Mouse (Mus musculus): Measurements from ENCODE around the gene Ppp1r3c. TPM values are rescaled to one million over a fixed set of nuclear protein-coding genes. Genes with fewer than 3 reads are reported as not detected.

Ppp1r3c gene
- polyA plus RNA-seq, 1 experiment: 10.6 TPM

DNA sequence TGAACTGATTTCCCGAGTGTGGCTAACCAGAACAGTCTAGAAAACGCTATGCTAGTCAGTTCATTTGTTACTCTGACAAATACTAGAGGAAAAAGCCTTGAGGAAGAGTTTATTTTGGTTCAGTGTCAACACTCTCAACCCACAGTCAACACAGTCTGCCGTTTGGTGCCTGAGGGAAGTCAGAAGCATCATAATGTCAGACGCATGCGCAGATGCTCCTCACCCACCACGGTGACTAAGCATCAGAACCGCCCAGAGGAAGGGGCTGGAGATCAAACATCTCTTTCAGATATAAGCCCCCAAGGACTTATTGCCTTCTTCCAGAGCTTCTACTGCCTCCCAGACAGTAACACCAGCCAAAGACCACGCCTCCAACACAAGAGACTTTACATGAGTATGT lies 15.3 kb downstream of the Ppp1r3c start:
- DNase-seq (ENCODE audit: low spot score): no peak

DNA sequence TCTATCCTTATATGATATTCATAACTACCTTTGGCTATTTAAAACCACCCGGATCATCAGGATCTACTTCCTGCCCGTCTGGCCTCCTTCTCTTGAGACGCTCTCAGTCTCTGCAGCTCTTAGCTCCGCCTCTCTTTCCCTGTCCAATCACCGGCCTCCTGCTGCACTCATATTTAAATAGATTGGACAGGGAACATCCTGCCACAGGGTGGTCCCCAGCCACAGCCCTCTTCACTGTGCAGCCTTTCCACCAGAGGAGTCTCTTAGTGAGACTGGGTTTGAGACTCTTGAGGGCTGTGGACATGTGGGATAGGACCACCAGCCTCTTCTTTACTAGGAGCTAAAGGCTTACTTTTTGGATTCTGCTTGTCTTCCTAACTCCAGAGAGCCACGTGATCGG lies 20.2 kb downstream of the Ppp1r3c start:
- no peak for DNase-seq (ENCODE audit: low spot score)

DNA sequence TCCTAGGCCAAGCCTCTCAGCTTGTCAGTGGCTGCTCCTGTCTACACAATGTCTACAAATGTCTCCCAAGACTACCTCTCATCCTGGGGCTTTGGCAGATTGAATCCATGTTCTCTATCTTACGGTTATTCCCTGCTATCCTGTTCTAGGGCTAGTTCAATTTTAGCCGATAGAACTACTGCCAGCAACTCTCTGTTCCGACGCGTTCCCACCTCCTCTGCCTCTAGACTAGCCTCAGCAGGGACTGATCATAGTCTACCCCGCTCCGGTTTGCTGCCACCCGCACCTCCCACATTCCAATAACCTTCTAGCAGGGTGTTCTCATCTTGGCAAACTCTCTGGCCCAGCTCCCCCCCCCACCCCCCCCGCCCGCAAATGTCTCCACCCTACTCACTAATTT lies 20.9 kb downstream of the Ppp1r3c start:
- no peak for DNase-seq (ENCODE audit: low spot score)

DNA sequence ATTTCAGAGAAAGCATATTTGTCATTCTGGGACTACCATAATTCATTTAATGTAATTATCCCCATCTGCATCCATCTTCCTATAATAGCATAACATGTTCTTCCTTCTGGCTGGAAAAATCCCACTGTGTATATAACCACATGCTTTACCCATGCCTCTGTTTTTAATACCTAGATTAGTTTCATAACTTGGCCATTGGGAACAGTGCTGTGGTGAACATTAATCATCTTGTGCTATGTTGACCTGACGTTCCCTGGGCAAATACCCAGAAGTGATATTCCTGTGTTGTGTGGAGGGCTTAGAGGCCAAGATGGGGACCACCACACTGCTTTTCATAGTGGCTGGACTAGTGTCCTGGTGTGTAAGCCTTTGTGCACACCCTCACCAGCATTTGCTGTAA lies 22.0 kb downstream of the Ppp1r3c start:
- DNase-seq (ENCODE audit: low spot score): no peak

DNA sequence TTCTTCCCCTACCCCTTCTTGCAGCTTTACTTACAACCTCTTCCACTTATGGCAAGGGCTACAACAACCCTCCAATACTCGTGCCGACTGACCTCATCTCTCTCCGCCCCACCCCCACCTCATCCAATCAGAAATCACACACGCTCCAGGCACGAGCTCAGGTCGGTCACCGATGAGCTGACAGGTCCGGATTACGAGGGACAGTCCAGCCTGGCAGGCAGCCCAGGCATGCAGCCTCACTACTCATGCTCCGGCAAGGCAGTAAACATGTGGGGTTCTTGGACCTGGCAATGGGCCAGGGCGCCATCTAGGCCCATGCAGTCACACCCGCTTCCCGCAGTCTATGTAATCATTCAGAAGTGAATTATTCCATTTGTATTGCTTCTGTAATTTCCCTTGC lies 23.4 kb downstream of the Ppp1r3c start:
- no peak for DNase-seq (ENCODE audit: low spot score)

DNA sequence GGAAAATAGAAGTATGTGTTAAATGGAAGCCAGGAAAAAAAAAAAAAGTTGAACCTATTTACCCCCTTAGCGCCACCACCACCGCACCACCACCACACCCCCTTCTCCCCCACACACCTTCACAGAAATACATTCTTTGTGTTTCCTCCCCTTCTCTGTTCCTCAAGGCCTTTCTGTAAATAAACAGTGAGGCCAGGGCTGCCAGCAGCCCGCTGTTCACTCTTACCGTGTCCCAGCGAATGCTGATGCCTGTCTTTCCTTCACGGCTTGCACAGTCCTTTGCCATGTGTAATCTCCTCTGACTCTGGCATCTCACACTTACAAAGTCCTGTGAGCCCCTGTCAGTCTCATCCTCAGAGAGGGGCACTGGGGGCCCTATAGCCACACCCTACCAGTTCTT lies 30.3 kb downstream of the Ppp1r3c start:
- DNase-seq (ENCODE audit: low spot score): no peak

DNA sequence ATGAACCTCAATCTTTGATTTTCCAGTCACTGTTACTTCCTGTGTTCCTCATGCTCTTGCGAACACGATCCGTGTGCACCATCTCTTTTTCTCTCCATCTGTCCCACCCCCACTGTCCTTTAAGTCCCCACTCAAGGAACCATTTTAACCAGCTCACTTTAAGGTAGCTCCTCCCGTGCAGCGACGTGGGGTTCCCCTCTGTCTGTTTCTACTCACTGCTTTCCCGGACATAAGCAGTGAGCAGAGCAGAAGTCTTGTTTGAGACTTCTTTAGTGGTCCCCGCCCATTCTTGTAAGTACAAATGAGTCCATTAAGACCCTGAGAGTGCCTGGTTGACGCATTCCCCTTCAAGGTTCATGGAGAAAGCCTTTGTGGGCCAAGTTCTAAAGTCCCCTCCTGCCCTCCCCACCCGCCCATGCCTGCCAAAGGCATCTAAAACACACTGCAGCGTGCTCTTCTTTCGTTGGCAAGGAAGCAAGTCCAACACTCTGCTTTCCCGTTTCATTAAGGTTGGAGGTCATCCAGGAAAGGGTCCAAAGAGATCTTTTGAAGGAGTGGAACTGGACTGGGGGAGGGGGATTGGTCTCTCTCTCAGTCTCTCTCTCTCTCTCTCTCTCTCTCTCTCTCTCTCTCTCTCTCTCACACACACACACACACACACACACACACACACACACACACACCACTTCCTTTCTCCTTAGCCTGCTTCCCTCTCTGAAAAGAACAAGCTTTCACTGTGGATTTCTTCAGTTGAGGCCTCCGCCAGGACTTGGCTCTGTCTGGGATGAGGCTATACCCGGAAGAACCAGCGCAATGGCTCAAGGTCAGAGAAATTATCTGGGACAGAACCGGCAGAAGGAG lies 30.9 kb downstream of the Ppp1r3c start:
- DNase-seq (ENCODE audit: low spot score): no peak

DNA sequence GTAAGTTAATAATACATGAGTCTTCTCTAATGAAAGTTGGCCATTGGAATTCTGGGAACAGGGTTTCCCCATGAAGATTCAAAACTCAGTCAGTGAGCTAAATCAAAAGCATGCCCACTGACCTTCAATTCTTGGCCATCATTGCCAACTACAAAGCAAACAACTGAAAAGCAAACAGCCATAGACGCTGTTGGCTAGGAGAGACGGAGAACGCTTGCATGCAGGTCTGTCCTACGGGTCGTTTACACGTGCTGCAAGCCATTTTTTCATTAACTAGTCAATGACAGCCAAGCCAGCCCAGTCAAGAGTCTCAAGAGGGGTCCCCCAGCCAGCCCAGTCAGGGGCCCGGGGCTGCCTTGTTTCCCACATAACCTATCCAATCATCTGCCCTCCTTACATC lies 31.7 kb downstream of the Ppp1r3c start:
- DNase-seq (ENCODE audit: low spot score): no peak

DNA sequence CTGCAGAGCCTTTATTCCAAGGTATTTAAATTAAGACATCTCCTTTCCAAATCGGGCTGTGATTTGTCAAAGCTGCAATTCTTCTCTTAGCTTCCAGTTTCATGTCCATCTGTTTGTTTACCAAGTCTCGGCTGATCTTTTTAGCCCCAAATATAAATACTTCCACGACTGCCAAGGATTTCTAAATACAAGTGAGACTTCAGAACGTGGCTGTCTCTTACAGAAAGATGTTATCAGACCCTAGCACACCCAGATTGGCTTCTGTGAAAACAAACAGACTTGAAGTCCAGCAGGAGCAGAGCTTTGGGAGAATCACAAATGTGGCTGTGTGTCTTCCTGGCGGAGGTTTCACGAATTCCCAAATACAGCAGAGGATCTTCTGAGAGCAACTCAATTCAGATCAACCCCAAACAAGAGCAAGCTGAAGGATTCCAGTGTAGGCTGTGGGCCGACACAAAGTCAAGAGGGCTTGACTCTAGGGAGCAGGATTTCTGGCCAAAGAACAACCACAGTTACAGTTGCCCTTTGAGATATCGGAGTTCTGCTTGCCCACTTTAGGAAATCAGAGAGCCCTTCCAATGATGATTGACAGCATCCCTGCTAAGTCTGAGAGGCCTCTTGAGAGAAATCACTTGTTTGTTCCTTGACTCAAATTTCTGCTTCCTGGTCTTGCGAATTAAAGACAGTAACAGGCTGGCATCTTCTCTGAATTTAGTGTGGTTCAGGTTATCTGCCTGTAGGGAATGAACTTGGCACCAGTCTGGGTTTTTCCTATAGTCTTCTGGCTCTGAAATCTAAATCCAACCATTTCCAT lies 34.4 kb downstream of the Ppp1r3c start:
- DNase-seq (ENCODE audit: low spot score): no peak

DNA sequence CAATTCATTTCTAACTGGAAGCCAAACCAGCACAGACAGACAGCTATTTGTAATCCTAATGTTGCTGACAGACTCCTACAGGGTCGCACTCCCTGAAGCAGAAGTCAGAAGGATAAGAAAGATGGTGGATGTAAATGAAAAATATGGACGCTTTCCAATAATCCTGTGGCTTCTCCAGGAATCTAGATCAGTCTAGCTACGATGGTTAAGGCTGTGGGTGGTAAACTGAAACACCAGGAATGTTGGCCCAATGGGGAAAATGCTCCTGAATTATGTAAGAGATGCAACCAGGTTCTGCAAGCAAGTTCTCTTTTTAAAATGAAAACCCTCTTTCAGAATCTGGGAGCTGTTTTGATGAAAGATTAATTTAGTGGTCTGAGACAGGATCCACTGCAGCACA lies 35.1 kb downstream of the Ppp1r3c start:
- no peak for DNase-seq (ENCODE audit: low spot score)

DNA sequence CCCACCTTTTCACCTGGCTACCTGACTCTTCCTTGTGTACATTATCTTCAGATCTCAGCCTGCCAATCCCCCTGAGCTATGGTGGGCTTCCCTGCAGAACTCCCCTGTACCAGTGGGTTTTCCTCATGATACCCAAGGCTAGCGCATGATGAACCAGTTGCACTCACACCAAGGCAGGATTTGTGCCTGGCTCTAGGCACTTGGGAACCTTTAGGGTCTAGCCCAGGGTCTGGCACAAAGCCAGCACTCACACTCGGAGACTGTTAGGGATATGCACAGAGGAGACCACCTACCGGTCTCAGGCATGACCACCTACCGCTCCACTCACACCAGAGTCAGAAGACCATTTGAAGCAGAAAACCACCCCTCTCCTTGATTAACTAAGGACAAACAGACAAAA lies 35.5 kb downstream of the Ppp1r3c start:
- DNase-seq (ENCODE audit: low spot score): no peak

DNA sequence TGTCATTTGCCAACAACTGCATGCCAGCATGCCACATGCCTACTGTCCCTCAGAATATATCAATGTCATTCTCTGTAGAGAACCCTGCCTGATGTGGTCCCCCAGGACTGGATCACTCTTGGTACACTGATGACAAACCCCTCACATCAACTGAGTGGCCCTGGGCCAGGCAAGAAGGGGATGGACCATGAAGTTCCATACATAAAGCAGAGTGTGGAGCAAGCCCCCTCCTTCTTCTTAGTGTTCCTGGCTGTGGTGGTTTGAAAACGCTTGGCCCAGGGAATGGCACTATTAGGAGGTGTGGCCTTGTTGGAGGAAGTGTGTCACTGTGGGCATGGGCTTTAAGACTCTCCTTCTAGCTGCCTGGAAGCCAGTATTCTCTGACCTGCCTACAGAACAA lies 37.3 kb downstream of the Ppp1r3c start:
- no peak for DNase-seq (ENCODE audit: low spot score)

DNA sequence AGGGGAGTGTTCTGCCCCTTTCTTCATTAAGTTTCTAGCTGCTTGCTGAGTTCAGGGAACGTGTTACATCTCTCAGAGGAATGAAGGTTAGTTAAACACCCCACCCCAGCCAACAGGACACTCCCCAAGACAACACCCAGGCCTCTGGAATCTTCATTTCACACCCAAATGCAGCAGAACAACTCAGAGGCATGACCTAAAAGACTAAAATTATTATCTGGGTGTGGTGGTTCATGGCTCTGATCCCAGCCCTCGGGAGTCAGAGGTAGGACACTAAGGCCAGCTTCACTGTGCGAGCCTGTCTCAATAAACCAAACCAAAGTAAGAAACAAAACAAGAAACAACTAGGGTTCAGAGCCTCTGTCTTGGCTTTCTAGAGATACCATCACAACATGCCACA lies 38.3 kb downstream of the Ppp1r3c start:
- DNase-seq (ENCODE audit: low spot score): no peak

DNA sequence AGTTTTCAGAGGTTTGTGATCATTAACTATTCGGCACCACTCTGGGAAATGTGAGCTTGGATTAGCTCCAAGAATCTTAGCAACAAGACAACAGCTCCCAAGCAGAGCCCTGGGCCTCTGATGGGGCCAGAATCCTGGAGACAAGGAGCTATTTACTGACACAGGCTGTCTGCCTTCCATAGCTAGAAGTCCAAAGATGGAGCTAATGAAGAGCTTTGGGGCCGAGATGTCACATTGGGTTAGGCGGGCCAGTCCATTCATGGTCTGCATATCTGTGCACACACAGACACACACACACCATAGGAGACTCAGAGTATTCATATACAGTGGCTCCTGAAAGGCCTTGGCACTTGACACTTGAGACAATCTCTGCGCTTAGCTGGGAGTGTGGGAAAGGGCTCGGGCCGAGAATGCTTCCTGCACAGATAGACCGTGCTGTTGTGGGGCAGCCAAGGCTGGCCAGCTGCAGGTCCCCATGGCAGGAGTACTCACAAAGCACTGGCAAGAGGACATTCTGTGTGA lies 39.8 kb downstream of the Ppp1r3c start:
- DNase-seq (ENCODE audit: low spot score): no peak

DNA sequence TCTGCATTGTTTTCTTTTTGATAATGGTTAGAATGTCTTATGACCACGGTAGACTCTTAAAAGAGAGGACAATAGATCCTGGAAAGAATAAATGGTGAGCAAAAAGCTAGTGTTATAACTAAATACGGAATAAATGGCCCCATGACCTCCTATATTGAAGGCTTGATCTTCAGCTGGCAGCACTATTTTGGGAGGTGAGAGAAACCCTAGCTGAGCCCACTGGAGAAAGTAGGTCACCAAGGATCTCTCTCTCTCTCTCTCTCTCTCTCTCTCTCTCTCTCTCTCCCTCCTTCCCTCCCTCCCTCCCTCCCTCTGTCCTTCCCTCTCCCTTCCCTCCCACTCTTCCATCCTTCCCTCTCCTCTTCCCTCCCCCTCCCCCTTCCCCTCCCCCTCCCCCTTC lies 42.9 kb downstream of the Ppp1r3c start:
- no peak for DNase-seq (ENCODE audit: low spot score)

DNA sequence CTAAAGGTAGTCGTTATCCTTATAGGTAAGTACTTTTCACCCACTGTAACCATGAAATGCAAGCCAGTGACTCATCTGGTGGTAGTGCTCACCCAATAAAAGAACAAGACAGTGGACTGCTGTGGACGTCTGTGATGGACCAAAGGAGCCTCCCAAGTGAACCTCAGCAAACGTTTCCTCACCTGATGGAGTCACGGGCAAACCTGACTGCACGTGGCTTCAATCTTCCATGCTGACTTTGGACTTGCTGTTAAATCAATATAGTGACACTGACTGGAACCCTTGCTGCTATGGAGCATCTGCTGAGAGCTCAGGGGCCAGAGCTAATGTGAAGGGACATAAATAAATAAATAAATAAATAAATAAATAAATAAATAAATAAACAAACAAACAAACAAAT lies 44.5 kb downstream of the Ppp1r3c start:
- no peak for DNase-seq (ENCODE audit: low spot score)

DNA sequence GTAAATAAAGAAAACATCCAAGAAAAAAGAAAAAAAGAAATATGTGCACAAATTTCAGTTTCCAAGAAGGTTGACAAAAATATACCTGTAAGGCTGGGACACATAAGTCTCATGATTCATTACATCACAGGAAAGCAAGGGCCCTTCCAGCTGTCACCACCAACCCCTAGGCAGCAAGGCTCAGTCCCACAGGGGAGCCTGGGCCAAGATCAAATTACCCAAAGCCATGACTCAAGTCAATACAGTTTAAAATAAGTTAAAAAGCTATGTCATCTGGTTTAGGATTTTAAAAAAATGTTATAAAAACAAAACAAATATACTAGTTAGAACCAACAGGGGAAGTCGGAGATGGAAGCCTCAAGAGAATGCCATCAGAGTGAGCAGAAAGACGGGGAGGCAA lies 45.2 kb downstream of the Ppp1r3c start:
- DNase-seq (ENCODE audit: low spot score): no peak

DNA sequence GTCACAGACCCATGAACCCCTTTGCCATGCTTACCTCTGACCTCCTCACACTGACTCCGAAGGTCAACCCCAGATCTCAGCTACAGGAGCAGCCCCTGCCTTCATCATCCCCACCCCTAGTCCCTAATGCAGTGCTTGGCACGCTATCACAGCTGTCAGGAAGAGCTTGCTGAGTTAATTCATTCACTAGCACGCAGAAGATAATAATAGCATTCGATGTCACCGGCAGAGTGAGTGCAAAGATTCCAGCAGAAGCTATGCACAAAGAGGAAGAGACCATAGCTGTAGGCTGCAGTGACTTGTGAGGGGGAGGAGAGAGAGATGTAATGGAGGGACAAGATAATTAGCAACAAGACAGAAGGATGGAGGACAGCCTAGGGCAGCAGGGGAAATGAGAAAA lies 47.2 kb downstream of the Ppp1r3c start:
- DNase-seq (ENCODE audit: low spot score): no peak

DNA sequence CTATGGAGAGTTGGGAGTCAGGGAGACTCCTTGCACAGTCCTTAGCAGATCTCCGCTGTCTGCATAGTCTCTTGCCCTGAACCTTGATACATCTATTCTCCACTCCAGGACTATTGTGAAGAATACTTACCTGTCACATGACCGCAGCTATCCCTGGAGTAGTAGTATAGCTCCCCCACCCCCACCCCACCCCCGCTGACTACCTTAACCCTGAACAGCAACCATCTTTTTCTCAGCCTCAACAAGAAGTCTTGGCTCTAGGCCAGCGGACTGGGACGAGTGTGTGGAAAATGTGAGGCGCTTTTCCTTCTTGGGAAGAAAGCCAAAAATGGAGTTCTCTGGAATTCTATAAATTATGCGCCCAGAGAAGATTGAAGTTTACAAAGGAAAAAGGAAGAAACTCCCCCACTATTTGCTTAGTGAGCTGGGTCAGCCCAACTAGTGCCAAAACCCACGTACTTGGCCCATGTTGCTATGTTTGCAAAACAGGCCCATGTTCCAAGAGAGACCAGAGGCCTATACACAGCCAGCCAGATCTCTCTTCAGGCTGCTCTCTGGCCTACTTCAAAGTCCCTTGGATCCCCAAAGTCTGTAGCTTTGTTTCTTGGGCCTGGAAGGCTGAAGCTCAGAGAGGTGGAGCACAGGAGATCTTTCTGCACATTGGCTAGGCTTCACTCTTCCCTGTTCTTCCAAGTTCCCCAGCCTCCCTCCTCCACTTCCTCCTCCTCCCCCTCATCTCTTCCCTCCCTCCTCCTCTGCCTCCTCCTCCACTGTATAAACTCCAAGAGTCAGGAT lies 48.4 kb downstream of the Ppp1r3c start:
- DNase-seq (ENCODE audit: low spot score): no peak

DNA sequence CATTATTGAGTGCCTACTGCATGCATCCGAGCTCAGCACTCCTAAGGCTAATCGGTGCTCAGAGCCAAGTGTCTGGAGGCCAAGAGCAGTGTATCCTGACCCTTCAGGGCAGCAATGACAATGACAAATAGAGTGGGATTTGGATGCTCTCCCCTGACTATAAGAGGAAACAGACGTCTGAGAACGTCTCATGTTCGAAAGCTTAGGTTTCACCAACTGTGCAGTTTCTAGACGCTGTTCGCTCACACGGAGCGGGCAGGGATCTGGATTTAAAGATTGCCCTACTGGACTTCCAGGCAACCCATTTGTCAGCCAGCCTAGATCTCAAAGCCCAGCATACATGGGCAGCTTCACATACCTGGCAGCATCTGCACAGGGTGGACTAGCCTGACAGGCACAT lies 49.4 kb downstream of the Ppp1r3c start:
- no peak for DNase-seq (ENCODE audit: low spot score)

DNA sequence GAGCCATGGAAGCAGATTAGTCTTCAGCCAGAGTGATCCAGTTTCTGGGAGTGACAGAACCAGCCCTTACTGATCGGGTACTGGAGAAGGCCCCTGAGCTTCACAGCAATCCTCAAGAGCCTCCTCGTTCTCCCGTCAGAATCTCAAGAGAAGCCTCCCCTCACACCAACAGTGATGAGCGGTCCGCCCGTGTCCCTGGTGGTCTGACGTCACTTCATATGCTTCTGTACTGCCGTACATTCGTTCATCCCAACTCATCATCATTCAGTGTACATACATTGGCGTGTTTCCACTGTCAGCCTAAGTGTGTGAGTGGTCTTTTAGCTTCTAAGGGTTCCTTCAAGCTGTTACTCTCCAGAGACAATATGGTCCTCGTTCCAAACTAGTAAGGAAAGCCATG lies 50.4 kb downstream of the Ppp1r3c start:
- DNase-seq (ENCODE audit: low spot score): no peak

DNA sequence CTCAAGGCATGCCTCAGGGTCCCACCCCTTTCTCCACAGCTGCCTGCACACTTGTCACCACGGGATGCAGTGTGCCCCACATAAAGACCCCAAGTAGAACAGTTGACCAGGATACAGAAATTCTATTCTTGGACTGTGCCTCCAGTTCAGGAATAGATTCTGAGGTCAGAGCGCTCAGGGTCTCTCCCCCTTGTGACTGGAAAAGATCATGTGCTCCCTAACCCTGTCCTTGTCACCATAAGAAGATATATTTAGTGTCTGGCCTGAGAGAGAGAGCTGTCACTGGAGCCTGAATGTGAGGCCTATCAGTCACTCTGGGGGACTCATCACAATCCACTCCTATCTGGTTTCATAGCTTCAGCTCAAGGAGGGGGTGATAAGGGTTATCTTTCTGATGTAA lies 53.9 kb downstream of the Ppp1r3c start:
- no peak for DNase-seq (ENCODE audit: low spot score)

All from urinary bladder, adult 2 months (tissue).